Mouse (Mus musculus) lung, embryonic 14.5 days (tissue): Measurements from ENCODE around the gene Rad50. TPM values are rescaled to one million over a fixed set of nuclear protein-coding genes. Genes with fewer than 3 reads are reported as not detected.
A peak's percentile ranks its signal among the peaks of the same experiment; 100 is the strongest.

Experiments
- ATAC-seq: fragments of 200-750 bp; cut with Nextera tagmentation; 2 replicates; pipeline ENCODE4 v1.8.0; 2017; ENCODE audit warnings: mild to moderate bottlenecking, moderate TSS enrichment, moderate library complexity; ENCODE audit not compliant: insufficient read depth
- DNase-seq: peaks from one replicate; pipeline ENCODE4 v3.0.0-alpha.2; 2015
- H3K27ac ChIP-seq: fragments of 300-500 bp; sonication (generic); 2 replicates; pipeline ENCODE4 v1.5.1; 2014; ENCODE audit warnings: low read depth, mild to moderate bottlenecking, moderate library complexity
- H3K27me3 ChIP-seq: fragments of 300-500 bp; sonication (generic); 2 replicates; pipeline ENCODE4 v1.6.1; 2014; ENCODE audit warnings: low read length, control low read depth; ENCODE audit not compliant: insufficient read depth
- H3K36me3 ChIP-seq: fragments of 300-500 bp; sonication (generic); 2 replicates; pipeline ENCODE4 v1.6.1; 2014; ENCODE audit warnings: control low read depth; ENCODE audit not compliant: insufficient read depth
- H3K4me1 ChIP-seq: fragments of 300-500 bp; sonication (generic); 2 replicates; pipeline ENCODE4 v1.6.1; 2014; ENCODE audit warnings: antibody characterized with exemption, control low read depth; ENCODE audit not compliant: insufficient read depth
- H3K4me2 ChIP-seq: fragments of 300-500 bp; sonication (generic); 2 replicates; pipeline ENCODE4 v1.6.1; 2014; ENCODE audit warnings: mild to moderate bottlenecking
- H3K4me3 ChIP-seq: fragments of 300-500 bp; sonication (generic); 2 replicates; pipeline ENCODE4 v1.5.1; 2014; ENCODE audit warnings: low read depth, low read length
- H3K9ac ChIP-seq: fragments of 300-500 bp; sonication (generic); 2 replicates; pipeline ENCODE4 v1.6.1; 2014
- H3K9me3 ChIP-seq: fragments of 300-500 bp; sonication (generic); 2 replicates; pipeline ENCODE4 v1.6.1; 2016; ENCODE audit warnings: low read depth, low read length, control low read depth
- CTCF ChIP-seq: IDR thresholded peaks from 2 replicates; pipeline ENCODE4 v1.5.1; 2016; ENCODE audit warnings: antibody characterized with exemption, low read depth
- WGBS: fragments of 180-500 bp; shearing (Covaris S2); extraction: QIAGEN DNeasy Blood & Tissue Kit; methylation state at CpG from one replicate; pipeline ENCODE4 v1.1.7; 2014; 5-methylcytosine and 5-hydroxymethylcytosine counted together
- polyA plus RNA-seq: library from polyadenylated mRNA; unstranded; fragments of >200 nt; fragmentation: Nextera tagmentation; extraction: Ambion mirVana; gene quantifications from 2 replicates; pipeline ENCODE4 v1.2.1, GENCODE M21; 2014

Gene Rad50
- polyA plus RNA-seq, 1 experiment from 2014 or later = 32.3 TPM

- no peak overlapping the region for H3K4me2 ChIP-seq
- H3K27me3 ChIP-seq = no peaks in the 10 kb centered on the region
- H3K9ac ChIP-seq = no peak overlapping the region
- H3K27ac ChIP-seq = no peak overlapping the region
- H3K4me1 ChIP-seq = no peaks in the 10 kb centered on the region
- no peak for ATAC-seq
- WGBS = 80% methylated on average over 8 of the region's 8 CpGs
- DNase-seq = no peak
- no peak for TF ChIP-seq CTCF
- no peaks in the 10 kb centered on the region for H3K9me3 ChIP-seq
- H3K4me3 ChIP-seq = no peak overlapping the region
- no peaks in the 10 kb centered on the region for H3K36me3 ChIP-seq
These were observed 25.1 kb upstream of the Rad50 start for GRCm38 (mm10) chr11:53732244-53732643.

GRCm38 (mm10) chr11:53731457-53731856 lies 24.3 kb upstream of the Rad50 start:
- DNase-seq (no peak), ATAC-seq (no peak)
- H3K9me3 ChIP-seq = no peaks in the 10 kb centered on the region
- H3K4me2 ChIP-seq = no peak overlapping the region
- H3K9ac ChIP-seq = no peak overlapping the region
- no peak overlapping the region for H3K27ac ChIP-seq
- TF ChIP-seq CTCF = no peak
- no peak overlapping the region for H3K4me3 ChIP-seq
- WGBS = 95% methylated on average over 7 of the region's 7 CpGs
- no peaks in the 10 kb centered on the region for H3K36me3 ChIP-seq
- H3K4me1 ChIP-seq = no peaks in the 10 kb centered on the region
- H3K27me3 ChIP-seq = no peaks in the 10 kb centered on the region

GRCm38 (mm10) chr11:53720715-53721114 lies 13.6 kb upstream of the Rad50 start, which contains the start of gene Il5:
Gene Il5, plus strand, starts transcription at chr11:53720794.
- ATAC-seq = no peak
- Histone ChIP-seq H3K27ac (no peak within 1 kb of the TSS), H3K9me3 (no peaks in the 10 kb centered on the region), H3K27me3 (no peaks in the 10 kb centered on the region), H3K9ac (no peak within 1 kb of the TSS), H3K4me2 (no peak within 1 kb of the TSS), H3K4me3 (no peak within 1 kb of the TSS), H3K4me1 (no peaks in the 10 kb centered on the region), H3K36me3 (no peaks in the 10 kb centered on the region)
- 76% methylated on average over 6 of the region's 6 CpGs for whole genome bisulfite sequencing
- no peak for TF ChIP-seq CTCF
- no peak for DNase-seq

GRCm38 (mm10) chr11:53719701-53720100 lies 12.6 kb upstream of the Rad50 start:
- H3K9me3 ChIP-seq = no peaks in the 10 kb centered on the region
- no peak overlapping the region for H3K9ac ChIP-seq
- no peaks in the 10 kb centered on the region for H3K36me3 ChIP-seq
- H3K27me3 ChIP-seq = no peaks in the 10 kb centered on the region
- DNase-seq (no peak), ATAC-seq (no peak)
- H3K4me2 ChIP-seq = no peak overlapping the region
- H3K4me3 ChIP-seq = no peak overlapping the region
- no peak for TF ChIP-seq CTCF
- no peak overlapping the region for H3K27ac ChIP-seq
- WGBS = 69% methylated on average over 1 of the region's 1 CpGs
- H3K4me1 ChIP-seq = no peaks in the 10 kb centered on the region

- DNase-seq (no peak), ATAC-seq (no peak)
- WGBS = 71% methylated on average over 3 of the region's 3 CpGs
- Histone ChIP-seq H3K27me3 (no peaks in the 10 kb centered on the region), H3K9ac (peak overlapping the region; percentile 85; the same call in 1 of the 2 replicates), H3K36me3 (peaks cover 8% of the 10 kb centered on the region; the same call in 1 of the 2 replicates), H3K4me1 (no peaks in the 10 kb centered on the region; the same call in 1 of the 2 replicates), H3K4me2 (peak overlapping the region; percentile 89), H3K4me3 (peak overlapping the region; percentile 77), H3K9me3 (no peaks in the 10 kb centered on the region), H3K27ac (peak overlapping the region; percentile 94)
- no peak for TF ChIP-seq CTCF
These were observed 545 bp upstream of the Rad50 start for GRCm38 (mm10) chr11:53707718-53708009.

DNA sequence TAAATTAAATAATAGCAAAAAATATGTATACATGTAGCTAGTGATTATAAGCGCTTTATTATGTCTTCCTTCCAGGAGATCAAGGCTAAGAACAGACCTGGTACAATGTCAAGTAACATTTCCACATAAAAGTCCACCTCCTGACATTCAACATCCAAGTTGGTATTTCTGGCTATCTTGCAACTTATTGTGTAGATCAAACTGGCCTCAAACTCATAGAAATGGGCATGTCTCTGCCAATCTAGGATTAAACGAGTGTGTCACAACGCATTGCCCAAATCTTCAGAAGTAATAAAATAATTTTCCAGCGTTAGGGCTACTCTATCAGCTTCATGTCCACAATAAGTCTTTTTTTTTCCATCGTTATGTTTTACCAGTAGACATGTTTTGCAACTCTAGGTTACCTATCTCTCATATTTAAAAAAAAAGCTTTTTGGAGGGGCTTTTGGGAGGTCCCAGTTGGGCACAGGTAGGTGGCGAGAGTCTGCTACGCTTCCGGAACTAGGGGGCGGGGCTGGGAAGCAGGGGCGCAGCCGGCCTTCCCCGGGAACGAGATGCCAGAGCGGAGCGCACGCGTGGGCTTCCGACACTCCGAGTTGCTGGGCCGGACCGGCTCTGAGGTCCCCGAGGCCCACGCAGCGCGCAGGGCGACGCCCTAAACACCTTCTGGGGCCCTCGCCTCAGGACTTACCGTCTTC lies 734 bp downstream of the Rad50 start:
- no peaks in the 10 kb centered on the region; the same call in 1 of the 2 replicates for H3K4me1 ChIP-seq
- H3K9me3 ChIP-seq = no peaks in the 10 kb centered on the region
- H3K36me3 ChIP-seq = peaks cover 16% of the 10 kb centered on the region
- peak overlapping the region; percentile 89 for H3K4me2 ChIP-seq
- H3K4me3 ChIP-seq = peak overlapping the region; percentile 77
- WGBS = 6% methylated on average over 29 of the region's 29 CpGs
- peak overlapping the region; percentile 85 for H3K9ac ChIP-seq
- no peak for TF ChIP-seq CTCF
- H3K27ac ChIP-seq = peak overlapping the region; percentile 94
- ATAC-seq (peak; percentile 71), DNase-seq (peak; percentile 63)
- no peaks in the 10 kb centered on the region for H3K27me3 ChIP-seq

- H3K4me1 ChIP-seq = no peaks in the 10 kb centered on the region
- no peak for TF ChIP-seq CTCF
- H3K9ac ChIP-seq = no peak overlapping the region
- no peaks in the 10 kb centered on the region for H3K9me3 ChIP-seq
- ATAC-seq (no peak), DNase-seq (no peak)
- WGBS = 89% methylated on average over 4 of the region's 4 CpGs
- H3K4me3 ChIP-seq = no peak overlapping the region
- no peak overlapping the region for H3K27ac ChIP-seq
- H3K4me2 ChIP-seq = no peak overlapping the region
- H3K27me3 ChIP-seq = no peaks in the 10 kb centered on the region
- peaks cover 43% of the 10 kb centered on the region for H3K36me3 ChIP-seq
These were observed 7.8 kb downstream of the Rad50 start for GRCm38 (mm10) chr11:53699351-53699750.
